Mouse (Mus musculus) cerebellum, adult 2 months (tissue): ENCODE data around the gene Rsph14.

Experiments used
- CTCF ChIP-seq: fragments of 200-500 bp; IDR thresholded peaks from 2 replicates; pipeline ENCODE4 v1.5.1; 2011; ENCODE audit warnings: low read depth, mild to moderate bottlenecking, control low read depth, low read length, moderate library complexity, borderline replicate concordance; ENCODE audit not compliant: insufficient read depth
- POLR2A ChIP-seq: fragments of 200-500 bp; IDR thresholded peaks from 2 replicates; pipeline ENCODE4 v1.6.1; 2011; ENCODE audit warnings: low read length, control low read depth, borderline replicate concordance; ENCODE audit not compliant: insufficient read depth

- no peak for TF ChIP-seq POLR2A
- no peak for TF ChIP-seq CTCF
Observed at GRCm38 (mm10) chr10:75056255-75056654, 23.9 kb upstream of the Rsph14 start.
